Mouse (Mus musculus): ENCODE data around the gene Fgf13.

Fgf13 gene

GRCm38 (mm10) chrX:59182323-59182722 is 385.5 kb downstream of the Fgf13 start:
- DNase-seq, result no peak

- DNase-seq, result no peak
Observed at GRCm38 (mm10) chrX:59179627-59180026, 388.2 kb downstream of the Fgf13 start.

GRCm38 (mm10) chrX:59179081-59179596 is 388.7 kb downstream of the Fgf13 start:
- no peak for DNase-seq

GRCm38 (mm10) chrX:59177653-59178052 is 390.2 kb downstream of the Fgf13 start:
- DNase-seq, result no peak

- DNase-seq, result no peak
Observed at GRCm38 (mm10) chrX:59172200-59172599, 395.7 kb downstream of the Fgf13 start.

- DNase-seq, result no peak
Observed at GRCm38 (mm10) chrX:59166763-59167162, 401.1 kb downstream of the Fgf13 start.

GRCm38 (mm10) chrX:59141947-59142346 is 425.9 kb downstream of the Fgf13 start:
- no peak for DNase-seq

- peak; percentile 4 to 5 for DNase-seq
Observed at GRCm38 (mm10) chrX:59134928-59135361, 432.9 kb downstream of the Fgf13 start.

GRCm38 (mm10) chrX:59134166-59134861 is 433.6 kb downstream of the Fgf13 start:
- peak in 1 of 2 experiments; percentile 1 for DNase-seq

- no peak for DNase-seq
Observed at GRCm38 (mm10) chrX:59133834-59134165, 434.1 kb downstream of the Fgf13 start.

- DNase-seq, result peak in 1 of 2 experiments; percentile 0
Observed at GRCm38 (mm10) chrX:59133416-59133815, 434.5 kb downstream of the Fgf13 start.

GRCm38 (mm10) chrX:59126637-59127036 is 441.2 kb downstream of the Fgf13 start:
- no peak for DNase-seq

- DNase-seq, result no peak
Observed at GRCm38 (mm10) chrX:59113187-59113586, 454.7 kb downstream of the Fgf13 start.

- no peak for DNase-seq
Observed at GRCm38 (mm10) chrX:59085928-59086327, 481.9 kb downstream of the Fgf13 start.

- no peak for DNase-seq
Observed at GRCm38 (mm10) chrX:59080427-59080826, 487.4 kb downstream of the Fgf13 start.

- no peak for DNase-seq
Observed at GRCm38 (mm10) chrX:59072083-59072482, 495.8 kb downstream of the Fgf13 start.

GRCm38 (mm10) chrX:59063157-59063556 is 504.7 kb downstream of the Fgf13 start:
- no peak for DNase-seq

- no peak for DNase-seq
Observed at GRCm38 (mm10) chrX:59034969-59035368, 532.9 kb downstream of the Fgf13 start.
